Mouse (Mus musculus) ES-E14 (cell line): ENCODE data around the gene Rnpep.

Experiments
- CHD2 ChIP-seq: IDR thresholded peaks from 2 replicates; pipeline ENCODE4 v1.6.1; 2014; ENCODE audit warnings: mild to moderate bottlenecking, low read depth, low read length, inconsistent platforms
- HCFC1 ChIP-seq: IDR thresholded peaks from 2 replicates; pipeline ENCODE4 v1.6.1; 2012; ENCODE audit warnings: low read length, inconsistent platforms, borderline replicate concordance; ENCODE audit not compliant: insufficient read depth
- MAFK ChIP-seq: IDR thresholded peaks from 2 replicates; pipeline ENCODE4 v1.6.1; 2014; ENCODE audit warnings: mild to moderate bottlenecking, low read depth, low read length, inconsistent platforms; ENCODE audit not compliant: insufficient read depth
- ZC3H11A ChIP-seq: IDR thresholded peaks from 2 replicates; pipeline ENCODE4 v1.6.1; 2012; ENCODE audit warnings: low read depth, mild to moderate bottlenecking, inconsistent platforms, low read length, borderline replicate concordance
- ZNF384 ChIP-seq: IDR thresholded peaks from 2 replicates; pipeline ENCODE4 v1.6.1; 2012; ENCODE audit warnings: low read depth, low read length, inconsistent platforms

- TF ChIP-seq MAFK (no peak), HCFC1 (no peak), CHD2 (no peak), ZC3H11A (no peak), ZNF384 (no peak)
Measured at GRCm38 (mm10) chr1:135283287-135283825, 528 bp downstream of the Rnpep start.
